Mouse (Mus musculus) ES-Bruce4 (cell line): ENCODE measurements at regions not wholly inside any gene's neighbourhood (a gene's known extent, or its start where the extent isn't known, plus 50 kb on each side); places are given as distances from the start of the nearest gene placed in this dataset.

ENCODE experiments used
- H3K27ac ChIP-seq: 2 replicates; pipeline ENCODE4 v1.5.1; 2012; ENCODE audit warnings: low read length, inconsistent platforms; ENCODE audit not compliant: insufficient read depth
- H3K27me3 ChIP-seq: 2 replicates; pipeline ENCODE4 v1.6.1; 2012; ENCODE audit warnings: mild to moderate bottlenecking, low read length, inconsistent platforms; ENCODE audit not compliant: control insufficient read depth, poor library complexity, insufficient read depth, severe bottlenecking
- H3K36me3 ChIP-seq: 2 replicates; pipeline ENCODE4 v1.6.1; 2012; ENCODE audit warnings: inconsistent platforms, mild to moderate bottlenecking, low read length, moderate library complexity; ENCODE audit not compliant: control insufficient read depth, poor library complexity, insufficient read depth, severe bottlenecking
- H3K4me1 ChIP-seq: one replicate; pipeline ENCODE4 v1.8.1; 2011; ENCODE audit warnings: low read length; ENCODE audit not compliant: control insufficient read depth, insufficient read depth
- H3K4me3 ChIP-seq: 2 replicates; pipeline ENCODE4 v1.5.1; 2011; ENCODE audit warnings: low read depth, mild to moderate bottlenecking, low read length
- H3K9ac ChIP-seq: 2 replicates; pipeline ENCODE4 v1.6.1; 2012; ENCODE audit warnings: low read depth, mild to moderate bottlenecking, inconsistent platforms; ENCODE audit not compliant: poor library complexity, severe bottlenecking
- H3K9me3 ChIP-seq: replicated peaks from 2 replicates; pipeline ENCODE4 v1.6.1; 2012; ENCODE audit warnings: mild to moderate bottlenecking, low read length, inconsistent platforms; ENCODE audit not compliant: control insufficient read depth, poor library complexity, insufficient read depth, severe bottlenecking
- CTCF ChIP-seq: IDR thresholded peaks from one replicate; pipeline ENCODE4 v1.8.1; 2011; ENCODE audit warnings: low read depth, low read length
- EP300 ChIP-seq: IDR thresholded peaks from 2 replicates; pipeline ENCODE4 v1.6.1; 2011; ENCODE audit warnings: low read depth, low read length; ENCODE audit not compliant: insufficient read depth
- POLR2A ChIP-seq: IDR thresholded peaks from one replicate; pipeline ENCODE4 v1.8.1; 2011; ENCODE audit warnings: low read length; ENCODE audit not compliant: insufficient read depth

GRCm38 (mm10) chr2:174848981-174849681 is 88.7 kb downstream of the Edn3 start:
- Histone ChIP-seq H3K9me3 (no peaks in the 10 kb centered on the region), H3K9ac (no peak overlapping the region), H3K27me3 (no peaks in the 10 kb centered on the region), H3K27ac (no peak overlapping the region), H3K36me3 (no peaks in the 10 kb centered on the region), H3K4me3 (no peak overlapping the region), H3K4me1 (no peaks in the 10 kb centered on the region)
- no peak for TF ChIP-seq EP300
- TF ChIP-seq CTCF, result no peak
- TF ChIP-seq POLR2A, result no peak

GRCm38 (mm10) chr2:174850860-174851259 is 90.4 kb downstream of the Edn3 start:
- Histone ChIP-seq H3K9me3 (no peaks in the 10 kb centered on the region), H3K9ac (no peak overlapping the region), H3K27me3 (no peaks in the 10 kb centered on the region), H3K27ac (no peak overlapping the region), H3K4me1 (no peaks in the 10 kb centered on the region), H3K36me3 (no peaks in the 10 kb centered on the region), H3K4me3 (no peak overlapping the region)
- TF ChIP-seq EP300 (no peak), CTCF (no peak)

DNA sequence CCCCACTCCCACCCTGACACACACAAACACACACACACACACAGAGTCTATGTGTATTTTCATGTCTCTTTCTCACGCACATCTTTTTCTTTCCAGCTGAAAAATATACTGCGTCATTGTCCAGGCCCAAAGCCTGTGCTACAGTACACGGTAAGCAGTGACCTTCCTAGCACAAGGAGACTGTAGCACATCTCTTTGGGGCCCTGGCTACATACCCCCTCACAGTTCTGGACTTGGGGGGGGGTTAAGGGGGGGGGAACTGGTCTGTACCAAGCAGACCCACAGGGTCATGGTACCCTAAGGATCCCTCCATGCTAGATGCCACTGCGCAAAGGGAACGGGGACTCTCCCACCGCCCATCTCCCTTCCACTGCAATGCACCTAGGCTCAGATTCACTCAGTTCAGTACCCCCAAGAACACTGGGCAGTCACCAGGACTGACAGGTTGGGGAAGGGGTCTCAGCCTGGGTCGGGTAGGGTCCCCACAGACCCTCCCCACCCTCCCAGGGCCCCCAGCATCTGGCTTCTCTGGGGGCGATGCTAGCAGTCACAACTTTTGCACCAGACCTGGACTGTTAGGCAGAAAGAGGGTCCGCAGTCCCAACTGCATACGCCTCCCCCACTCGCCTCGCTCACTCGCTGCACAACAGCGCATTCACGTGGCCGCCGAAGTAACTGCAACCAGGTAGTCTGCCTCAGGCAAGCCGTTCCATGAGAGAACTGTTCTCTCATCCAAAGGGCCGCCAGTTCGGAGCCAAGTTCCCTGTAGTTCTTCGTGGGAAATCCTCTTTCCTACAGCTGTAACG is 91.3 kb downstream of the Edn3 start:
- TF ChIP-seq POLR2A, result no peak
- peak; percentile 95 for TF ChIP-seq CTCF
- TF ChIP-seq EP300, result peak; percentile 48; the same call in 1 of the 2 replicates
- H3K36me3 ChIP-seq, result no peaks in the 10 kb centered on the region
- no peak overlapping the region for H3K27ac ChIP-seq
- no peak overlapping the region for H3K4me3 ChIP-seq
- no peak overlapping the region for H3K9ac ChIP-seq
- H3K9me3 ChIP-seq, result no peaks in the 10 kb centered on the region
- H3K27me3 ChIP-seq, result no peaks in the 10 kb centered on the region
- H3K4me1 ChIP-seq, result no peaks in the 10 kb centered on the region

GRCm38 (mm10) chr2:174853786-174854185 is 93.4 kb downstream of the Edn3 start:
- Histone ChIP-seq H3K27me3 (no peaks in the 10 kb centered on the region), H3K36me3 (no peaks in the 10 kb centered on the region), H3K9me3 (no peaks in the 10 kb centered on the region), H3K9ac (no peak overlapping the region), H3K4me3 (no peak overlapping the region), H3K4me1 (no peaks in the 10 kb centered on the region), H3K27ac (no peak overlapping the region)
- no peak for TF ChIP-seq CTCF
- no peak for TF ChIP-seq EP300

- TF ChIP-seq EP300 (no peak), POLR2A (no peak), CTCF (no peak)
- Histone ChIP-seq H3K9me3 (no peaks in the 10 kb centered on the region), H3K9ac (no peak overlapping the region), H3K4me3 (no peak overlapping the region), H3K27me3 (no peaks in the 10 kb centered on the region), H3K27ac (no peak overlapping the region), H3K4me1 (no peaks in the 10 kb centered on the region), H3K36me3 (no peaks in the 10 kb centered on the region)
Measured at GRCm38 (mm10) chr2:174855548-174855947, 95.1 kb downstream of the Edn3 start.

DNA sequence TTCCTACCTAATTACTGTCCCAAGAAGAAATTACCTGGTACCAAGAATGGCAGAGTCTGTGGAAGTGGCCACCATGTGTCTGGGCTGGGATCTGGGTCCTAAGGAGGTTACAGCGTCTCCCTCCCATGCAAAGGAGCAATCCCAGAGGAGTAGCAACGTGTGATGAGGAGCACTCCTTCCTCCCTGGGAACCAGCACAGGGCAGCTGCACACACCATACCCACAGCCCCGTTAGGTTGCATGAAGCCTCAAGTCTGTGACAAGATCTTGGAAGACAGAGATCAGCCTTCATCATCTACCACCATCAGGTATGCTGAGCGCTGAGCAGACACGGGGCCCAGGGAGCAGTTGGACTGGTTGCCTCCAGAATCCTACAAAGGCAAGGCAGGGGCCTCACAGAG is 95.7 kb downstream of the Edn3 start:
- Histone ChIP-seq H3K4me1 (no peaks in the 10 kb centered on the region), H3K4me3 (no peak overlapping the region), H3K27ac (no peak overlapping the region), H3K27me3 (no peaks in the 10 kb centered on the region), H3K9me3 (no peaks in the 10 kb centered on the region), H3K9ac (no peak overlapping the region), H3K36me3 (no peaks in the 10 kb centered on the region)
- TF ChIP-seq CTCF (no peak), POLR2A (no peak), EP300 (no peak)
